Mouse (Mus musculus) adrenal gland, adult 8-10 months (tissue): Measurements from ENCODE around the gene Tcf15. TPM values are rescaled to one million over a fixed set of nuclear protein-coding genes. Genes with fewer than 3 reads are reported as not detected.

ENCODE experiments used
- DNase-seq: peaks from one replicate; pipeline ENCODE4 v3.0.0; 2022
- total RNA-seq, 4 experiments: library from RNA; stranded (reverse); gene quantifications; 2 replicates each; pipeline ENCODE4 v1.2.4; 2022

The Tcf15 gene
- total RNA-seq, 4 experiments from 2014 or later, result 1.5 to 4.1 (median 3.0) TPM

DNA sequence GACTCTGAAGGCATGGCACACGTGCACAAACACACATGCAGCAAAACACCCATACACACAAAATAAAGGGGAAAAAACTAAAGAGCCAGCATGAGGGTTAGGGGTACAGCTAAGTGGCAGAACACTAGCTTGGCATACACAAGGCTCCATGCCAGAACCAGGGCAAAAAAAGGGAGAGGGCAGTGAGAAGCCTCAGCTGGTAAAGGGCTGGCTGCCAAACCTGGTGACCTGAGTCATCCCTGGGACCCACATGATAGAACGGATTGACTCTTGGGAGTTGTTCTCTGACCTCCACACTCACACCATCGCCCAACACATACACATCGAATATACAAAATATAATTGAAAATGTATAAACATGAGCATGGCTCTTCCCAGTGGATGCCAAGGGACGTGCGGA lies 33.3 kb downstream of the Tcf15 start:
- DNase-seq, result no peak

DNA sequence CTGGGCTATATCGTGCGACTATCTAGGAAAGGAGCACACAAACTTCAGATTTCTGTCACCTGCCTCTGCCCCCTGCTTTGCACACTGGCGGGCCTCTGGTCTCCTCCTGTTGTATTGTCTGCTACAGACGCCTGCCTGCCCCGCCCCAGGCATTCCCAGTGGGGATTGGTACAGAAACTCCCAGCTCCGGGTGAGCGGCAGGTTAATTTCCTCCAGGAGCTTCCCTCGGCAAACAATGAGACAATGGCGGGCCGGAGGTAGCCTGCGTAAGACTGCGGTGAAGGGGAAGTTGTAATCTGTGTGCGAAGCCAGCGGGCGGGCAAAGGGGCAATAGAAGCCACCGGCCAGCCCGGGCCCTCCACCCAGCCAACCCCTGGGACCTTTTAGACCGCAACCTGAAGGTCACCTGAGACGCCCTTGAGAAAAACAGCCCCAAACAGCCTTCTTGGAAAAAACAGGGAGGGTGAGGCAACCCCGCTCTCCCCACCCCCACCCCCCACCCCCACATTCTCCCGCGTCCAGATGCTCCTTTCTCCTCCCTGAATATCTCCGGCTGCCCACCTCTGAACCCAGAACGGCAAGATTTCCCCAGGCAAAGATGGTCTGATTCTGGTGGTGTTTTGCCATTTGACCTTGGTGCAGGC lies 33.9 kb downstream of the Tcf15 start:
- DNase-seq, result peak; percentile 31

DNA sequence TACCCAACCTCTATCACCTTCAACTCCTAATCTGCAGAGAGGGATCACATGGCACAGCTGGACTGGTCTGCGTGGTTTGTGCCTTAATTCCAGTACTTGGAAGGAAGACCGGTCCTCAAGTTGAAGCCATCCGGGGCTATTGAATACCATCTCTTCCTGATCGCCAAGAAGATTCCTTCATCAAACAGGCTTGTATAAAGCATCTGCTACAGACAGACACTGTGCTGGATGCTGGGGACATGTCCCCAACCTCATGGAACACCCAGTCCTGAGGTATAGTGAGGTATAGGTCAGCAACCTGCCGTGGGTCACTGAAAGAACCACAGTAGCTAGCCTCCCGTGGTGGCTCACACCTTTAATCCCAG lies 34.4 kb downstream of the Tcf15 start:
- DNase-seq, result no peak

DNA sequence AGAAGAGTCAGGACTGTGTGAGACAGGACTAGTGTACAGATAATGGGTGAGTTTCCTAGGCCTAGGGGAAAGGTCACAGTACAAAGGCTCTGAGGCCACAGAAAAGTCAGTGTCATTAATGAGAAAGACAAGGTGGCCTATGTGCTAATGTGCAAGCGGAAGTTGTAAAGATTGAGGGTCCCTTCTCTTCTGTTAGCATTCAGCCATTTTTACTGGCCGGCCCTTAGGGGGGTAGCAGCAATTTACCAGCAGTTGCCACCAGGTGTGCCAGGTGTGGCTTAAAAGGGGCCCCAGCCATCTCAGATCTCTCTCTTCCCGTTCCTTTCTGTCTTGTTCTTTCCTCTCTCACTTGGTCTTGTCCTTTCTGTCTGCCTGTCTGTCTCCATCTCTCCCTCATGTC lies 35.0 kb downstream of the Tcf15 start:
- DNase-seq, result no peak

DNA sequence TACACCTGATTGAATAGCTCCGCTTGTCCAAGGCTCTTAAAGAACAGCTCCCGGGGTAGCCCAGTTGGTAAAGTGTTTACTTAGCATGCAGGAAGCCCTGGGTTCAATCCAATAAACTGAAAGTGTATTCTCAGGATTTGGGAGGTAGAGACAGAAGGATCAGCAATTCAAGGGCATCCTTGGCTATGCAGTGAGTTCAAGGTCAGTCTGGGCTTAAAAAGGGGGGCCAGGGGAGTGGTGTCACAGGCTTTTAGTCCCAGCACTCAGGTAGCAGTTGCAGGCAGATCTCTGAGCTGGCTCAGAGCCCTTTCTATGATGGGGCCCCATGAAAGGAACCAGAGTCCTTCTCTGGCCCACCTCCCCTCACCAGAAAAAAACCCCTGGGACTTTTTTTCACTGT lies 35.9 kb downstream of the Tcf15 start:
- no peak for DNase-seq

DNA sequence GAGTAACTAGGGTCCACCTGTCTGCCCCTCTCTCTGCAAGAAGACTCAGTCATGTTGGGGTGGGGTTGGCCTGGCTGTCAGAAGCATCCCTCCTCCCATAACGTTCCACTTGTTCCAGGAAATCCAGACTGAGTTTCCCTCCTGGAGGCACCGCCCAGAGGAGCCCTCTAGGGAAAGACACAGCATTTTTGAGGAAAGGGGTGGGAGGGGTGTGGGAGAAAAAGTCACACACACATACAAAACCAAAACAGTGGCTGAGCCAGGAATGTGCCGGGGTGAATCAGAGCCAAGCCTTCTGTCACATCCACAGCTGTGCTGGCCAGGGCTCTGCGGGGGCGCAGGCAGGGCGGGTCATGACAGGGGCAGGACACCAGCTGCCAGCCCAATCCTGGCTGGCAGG lies 37.0 kb downstream of the Tcf15 start:
- peak; percentile 63 for DNase-seq

DNA sequence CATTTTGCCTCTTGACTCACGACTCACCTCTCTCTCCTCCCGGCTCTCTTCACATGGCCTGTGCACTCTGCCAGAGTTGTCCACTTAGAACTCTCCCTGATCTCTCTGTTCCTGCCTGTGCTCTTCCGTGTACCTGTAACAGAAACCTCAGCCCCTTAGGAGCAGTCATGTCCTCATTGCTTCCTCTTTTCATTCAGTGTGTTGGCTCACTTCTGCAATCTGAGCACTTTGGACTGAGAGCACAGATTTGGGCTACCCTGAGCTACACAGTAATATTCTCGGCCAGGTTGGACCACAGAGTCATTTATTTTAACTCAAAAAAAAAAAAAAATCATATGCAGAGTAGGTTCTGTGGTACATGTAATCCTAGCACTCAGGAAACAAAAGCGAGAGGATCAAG lies 43.8 kb downstream of the Tcf15 start:
- no peak for DNase-seq

DNA sequence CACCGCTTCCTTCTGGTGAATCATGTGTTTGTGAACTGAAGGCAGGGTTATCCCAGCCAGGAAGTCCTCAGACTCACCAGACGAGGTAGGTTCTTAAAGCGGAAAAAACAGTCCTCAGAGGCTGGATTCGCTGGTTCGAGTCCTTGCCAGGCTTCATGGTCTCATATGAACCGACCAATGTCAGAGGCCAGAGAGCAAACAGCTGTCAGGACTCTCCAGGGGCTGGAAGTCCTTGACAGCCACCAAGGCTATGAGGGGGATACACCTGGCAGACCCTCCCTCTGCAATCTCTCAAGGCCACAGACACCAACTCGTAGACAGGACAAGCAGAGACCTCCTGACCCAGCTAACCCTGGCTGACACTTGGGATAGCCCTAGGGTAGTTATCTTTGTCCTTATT lies 45.9 kb downstream of the Tcf15 start:
- DNase-seq, result no peak

DNA sequence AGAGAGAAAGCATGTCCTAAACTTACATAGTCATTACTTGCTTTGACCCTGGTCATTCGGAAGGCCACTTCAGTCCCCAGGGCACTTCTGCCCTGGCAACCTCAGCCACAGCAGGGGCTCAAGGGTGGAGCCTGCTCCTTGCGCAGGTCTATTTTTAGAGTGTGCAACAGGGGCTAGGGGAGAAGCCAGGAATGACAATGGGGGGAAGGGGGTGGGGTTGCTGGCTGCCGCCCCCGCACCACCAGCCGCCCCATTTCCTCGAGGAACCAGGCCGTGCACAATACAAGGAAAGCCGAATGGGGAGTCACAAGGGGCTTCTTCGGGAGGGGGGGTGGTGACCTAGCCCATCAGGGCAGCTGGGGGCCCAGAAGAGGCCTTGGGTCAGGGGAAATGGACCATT lies 46.3 kb downstream of the Tcf15 start:
- DNase-seq, result no peak

DNA sequence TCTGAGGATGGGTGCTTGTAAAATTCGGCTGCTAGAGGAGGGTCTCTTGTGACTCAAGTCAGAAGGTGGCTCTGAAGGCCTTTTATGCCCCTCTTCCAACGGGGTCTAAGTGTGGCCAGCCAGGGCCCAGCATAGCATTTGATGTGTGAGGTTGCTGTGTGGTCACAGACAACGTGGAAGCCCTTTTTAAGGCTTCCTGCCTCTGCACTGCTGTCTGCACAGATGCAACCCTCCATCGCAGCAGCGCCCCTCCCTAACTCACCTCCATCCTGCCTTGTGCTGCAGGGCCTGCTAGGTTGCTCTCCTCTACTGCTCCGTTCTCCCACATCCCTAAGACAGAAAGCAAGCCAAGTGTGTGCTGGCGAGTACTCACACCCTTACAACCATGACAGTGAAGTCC lies 46.8 kb downstream of the Tcf15 start:
- DNase-seq, result no peak

DNA sequence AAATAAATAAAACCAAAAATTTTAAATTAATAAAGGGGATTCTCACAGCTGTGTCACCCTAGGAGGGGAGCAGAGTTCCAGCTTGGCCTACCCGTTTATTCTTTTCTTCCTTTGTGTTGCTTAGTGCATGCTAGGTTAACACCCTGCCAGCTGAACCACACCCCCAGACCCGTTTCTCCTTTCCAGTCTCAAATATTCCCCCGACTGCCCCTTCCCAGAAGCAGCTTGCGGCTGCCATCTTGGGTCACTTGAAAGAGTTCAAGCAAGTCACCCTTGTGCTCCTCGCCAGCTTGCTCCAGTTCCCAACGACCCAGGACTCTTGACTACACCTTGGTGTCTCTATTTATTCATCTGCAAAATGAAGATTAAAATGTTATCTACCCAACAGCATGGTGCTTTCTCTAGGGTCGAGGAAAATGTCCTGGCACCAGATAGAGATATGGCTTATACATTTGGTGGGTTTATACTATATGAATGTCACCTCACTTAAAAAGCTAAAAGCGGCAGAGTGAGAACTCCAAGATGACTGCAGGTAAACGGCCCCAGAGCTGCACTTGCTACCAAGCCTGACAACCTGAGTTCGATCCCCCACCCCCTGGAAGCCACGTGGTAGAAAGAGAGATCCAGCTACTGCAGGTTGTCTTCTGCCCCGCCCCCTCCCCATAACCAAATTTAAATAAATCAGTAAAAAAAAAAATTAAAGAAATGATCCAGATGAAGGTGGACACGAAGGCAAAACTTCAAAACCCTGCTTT lies 49.4 kb downstream of the Tcf15 start:
- DNase-seq, result no peak

DNA sequence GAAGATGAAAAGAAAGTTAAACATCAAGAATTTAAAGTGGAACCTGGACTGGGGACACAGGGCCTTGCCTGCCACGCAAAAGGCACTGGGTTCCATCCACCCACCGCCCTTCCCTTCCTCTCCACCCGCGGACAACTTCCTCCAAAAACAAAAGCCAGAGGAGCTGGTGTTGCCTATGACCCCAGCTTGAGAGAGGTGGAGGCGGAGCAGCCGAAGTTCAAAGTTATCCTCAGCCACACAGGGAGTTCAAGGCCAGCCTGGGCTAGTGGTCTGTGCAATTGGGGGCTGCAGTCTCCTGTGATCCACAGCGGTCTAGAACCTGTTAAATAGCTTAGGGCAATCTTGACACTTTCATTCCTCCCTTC lies 50.0 kb downstream of the Tcf15 start:
- DNase-seq, result no peak

DNA sequence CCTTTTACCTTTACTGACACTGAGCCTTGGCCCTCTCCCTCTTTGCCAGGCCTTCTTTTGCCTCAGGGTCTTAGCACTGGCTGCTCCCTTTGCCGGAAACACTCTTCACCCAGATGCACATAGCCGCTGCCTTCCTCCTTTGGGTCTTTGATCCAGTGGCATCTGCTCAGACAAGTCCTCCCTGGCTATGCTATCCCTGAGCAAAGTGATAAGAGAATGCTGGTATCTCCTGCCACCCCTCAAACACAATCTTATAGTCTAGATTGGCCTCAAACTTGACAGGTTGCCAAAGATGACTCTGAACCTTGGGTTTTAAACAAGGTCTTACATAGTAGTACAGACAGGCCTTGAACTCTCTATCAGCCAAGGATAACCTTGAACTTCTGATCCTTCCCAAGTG lies 51.2 kb downstream of the Tcf15 start:
- DNase-seq, result no peak

DNA sequence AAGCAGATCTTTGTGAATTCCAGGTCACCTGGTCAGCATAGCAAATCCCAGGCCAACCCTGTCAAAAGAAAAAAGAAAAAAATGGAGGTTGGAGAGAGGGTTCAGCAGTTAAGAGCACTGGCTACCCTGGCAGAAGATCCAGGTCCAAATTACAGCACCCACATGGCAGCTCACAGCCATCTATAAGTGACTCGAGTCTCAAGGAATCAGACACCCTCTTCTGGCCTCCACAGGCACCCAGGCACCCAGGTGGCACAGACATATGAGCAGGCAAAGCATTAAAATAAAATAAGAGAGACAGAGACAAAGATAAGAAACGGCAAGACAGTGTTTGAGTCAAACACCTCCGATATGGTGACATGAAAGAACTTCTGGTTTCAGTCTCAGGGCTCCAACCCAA lies 53.5 kb downstream of the Tcf15 start:
- no peak for DNase-seq

DNA sequence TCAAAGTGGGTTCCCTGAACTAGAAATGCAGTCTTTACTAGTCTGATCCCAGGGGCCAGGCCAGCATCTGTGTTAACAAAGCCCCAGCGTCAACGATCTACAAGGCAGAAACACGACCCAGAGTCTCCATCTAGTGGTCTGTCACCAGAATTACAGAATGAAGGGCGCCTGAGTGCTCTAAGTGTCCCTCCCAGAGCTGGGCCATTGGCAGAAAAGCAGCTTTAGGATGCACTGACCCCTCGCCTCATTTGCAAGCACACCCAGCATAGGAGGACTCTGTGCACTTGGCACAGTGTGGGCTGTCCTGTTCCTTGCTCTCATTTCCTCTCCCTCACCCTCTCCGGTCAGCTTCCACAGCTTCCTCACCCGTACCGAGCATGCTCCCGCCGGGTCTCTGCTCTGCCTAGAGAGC lies 53.9 kb downstream of the Tcf15 start:
- peak; percentile 39 for DNase-seq

Other genes with a start within 250 kb of the Tcf15 start
- gene Angpt4, start 232.4 kb upstream of the Tcf15 start, total RNA-seq, result 1 to 10 TPM in 2 of 4 experiments, under 1 TPM in 2; 0.29 to 1.1 (median 0.89) TPM
- gene Fam110a, start 163.3 kb upstream of the Tcf15 start, total RNA-seq, result 10 to 100 TPM; 13.7 to 15.1 (median 14.1) TPM
- 1 to 10 TPM; 1.8 to 4.4 (median 3.3) TPM for gene Slc52a3, start 147.1 kb upstream of the Tcf15 start, total RNA-seq
- gene Scrt2, start 62.0 kb upstream of the Tcf15 start, total RNA-seq, result under 1 TPM; 0.23 to 0.30 (median 0.26) TPM
- 100 to 1,000 TPM; 134 to 367 (median 207) TPM for gene Srxn1, start 38.0 kb upstream of the Tcf15 start, total RNA-seq
- 100 to 1,000 TPM in 3 of 4 experiments, 10 to 100 TPM in 1; 91.6 to 116 (median 107) TPM for gene Csnk2a1, start 83.3 kb downstream of the Tcf15 start, total RNA-seq
- gene Tbc1d20, start 150.3 kb downstream of the Tcf15 start, total RNA-seq, result 100 to 1,000 TPM; 143 to 157 (median 143) TPM
- gene Rbck1, start 189.1 kb downstream of the Tcf15 start, total RNA-seq, result 100 to 1,000 TPM; 120 to 169 (median 145) TPM
- gene Trib3, start 200.5 kb downstream of the Tcf15 start, total RNA-seq, result 10 to 100 TPM in 2 of 4 experiments, 1 to 10 TPM in 2; 2.8 to 11.3 (median 6.9) TPM
- gene Nrsn2, start 233.1 kb downstream of the Tcf15 start, total RNA-seq, result 10 to 100 TPM in 1 of 4 experiments, 1 to 10 TPM in 3; 5.3 to 11.3 (median 8.1) TPM